Mouse (Mus musculus): ENCODE data around the gene Ccdc71. TPM values are rescaled to one million over a fixed set of nuclear protein-coding genes. Genes with fewer than 3 reads are reported as not detected.

The Ccdc71 gene
- polyA plus RNA-seq, 1 experiment from 2014 or later: 56.3 TPM

- Histone ChIP-seq H3K9ac (peak overlapping the region; percentile 97), H3K4me3 (peak overlapping the region; percentile 97), H3K9me3 (no peaks in the 10 kb centered on the region), H3K36me3 (peaks cover 81% of the 10 kb centered on the region), H3K27me3 (no peaks in the 10 kb centered on the region), H3K4me2 (peak overlapping the region; percentile 82), H3K4me1 (peaks cover 24% of the 10 kb centered on the region), H3K27ac (peak overlapping the region; percentile 12; the same call in 1 of the 2 replicates)
- 82% methylated on average over 16 of the region's 16 CpGs for WGBS
- ATAC-seq (ENCODE audit: insufficient number of reproducible peaks, low FRiP score, low TSS enrichment, low read depth): no peak
Measured at GRCm38 (mm10) chr9:108492043-108492750, 31.9 kb downstream of the Ccdc71 start.

- H3K9me3 ChIP-seq: no peaks in the 10 kb centered on the region
- H3K4me2 ChIP-seq: no peak overlapping the region
- no peak overlapping the region for H3K4me3 ChIP-seq
- H3K27me3 ChIP-seq: no peaks in the 10 kb centered on the region
- H3K4me1 ChIP-seq: peaks cover 24% of the 10 kb centered on the region
- no peak overlapping the region for H3K9ac ChIP-seq
- no peak for ATAC-seq (ENCODE audit: insufficient number of reproducible peaks, low FRiP score, low TSS enrichment, low read depth)
- H3K27ac ChIP-seq: no peak overlapping the region
- 94% methylated on average over 8 of the region's 8 CpGs for WGBS
- peaks cover 81% of the 10 kb centered on the region for H3K36me3 ChIP-seq
Measured at GRCm38 (mm10) chr9:108493246-108493645, 32.9 kb downstream of the Ccdc71 start.

GRCm38 (mm10) chr9:108494146-108494825, 34.0 kb downstream of the Ccdc71 start:
- H3K4me2 ChIP-seq: no peak overlapping the region
- no peak for ATAC-seq (ENCODE audit: insufficient number of reproducible peaks, low FRiP score, low TSS enrichment, low read depth)
- no peak overlapping the region for H3K27ac ChIP-seq
- H3K4me1 ChIP-seq: peaks cover 24% of the 10 kb centered on the region
- H3K4me3 ChIP-seq: no peak overlapping the region
- H3K36me3 ChIP-seq: peaks cover 81% of the 10 kb centered on the region
- H3K9me3 ChIP-seq: no peaks in the 10 kb centered on the region
- no peak overlapping the region for H3K9ac ChIP-seq
- no peaks in the 10 kb centered on the region for H3K27me3 ChIP-seq
- 93% methylated on average over 19 of the region's 19 CpGs for WGBS

GRCm38 (mm10) chr9:108494905-108495304, 34.6 kb downstream of the Ccdc71 start:
- Histone ChIP-seq H3K9me3 (no peaks in the 10 kb centered on the region), H3K9ac (no peak overlapping the region), H3K27ac (no peak overlapping the region), H3K4me3 (no peak overlapping the region), H3K27me3 (no peaks in the 10 kb centered on the region), H3K4me2 (no peak overlapping the region), H3K36me3 (peaks cover 81% of the 10 kb centered on the region), H3K4me1 (peaks cover 20% of the 10 kb centered on the region)
- ATAC-seq (ENCODE audit: insufficient number of reproducible peaks, low FRiP score, low TSS enrichment, low read depth): no peak
- WGBS: 85% methylated on average over 10 of the region's 10 CpGs

GRCm38 (mm10) chr9:108499231-108499630, 38.9 kb downstream of the Ccdc71 start:
- peaks cover 96% of the 10 kb centered on the region for H3K36me3 ChIP-seq
- H3K4me3 ChIP-seq: no peak overlapping the region
- H3K27me3 ChIP-seq: no peaks in the 10 kb centered on the region
- H3K27ac ChIP-seq: no peak overlapping the region
- H3K4me2 ChIP-seq: no peak overlapping the region
- no peak overlapping the region for H3K9ac ChIP-seq
- H3K4me1 ChIP-seq: no peaks in the 10 kb centered on the region
- H3K9me3 ChIP-seq: no peaks in the 10 kb centered on the region
- WGBS: 93% methylated on average over 7 of the region's 7 CpGs
- ATAC-seq (ENCODE audit: insufficient number of reproducible peaks, low FRiP score, low TSS enrichment, low read depth): no peak

- Histone ChIP-seq H3K4me3 (no peak overlapping the region), H3K4me1 (no peaks in the 10 kb centered on the region), H3K9ac (no peak overlapping the region), H3K4me2 (no peak overlapping the region), H3K27me3 (no peaks in the 10 kb centered on the region), H3K27ac (no peak overlapping the region), H3K9me3 (no peaks in the 10 kb centered on the region), H3K36me3 (peaks cover 89% of the 10 kb centered on the region)
- WGBS: 87% methylated on average over 15 of the region's 15 CpGs
- no peak for ATAC-seq (ENCODE audit: insufficient number of reproducible peaks, low FRiP score, low TSS enrichment, low read depth)
Measured at GRCm38 (mm10) chr9:108499943-108500342, 39.6 kb downstream of the Ccdc71 start.

GRCm38 (mm10) chr9:108506901-108507300, 46.6 kb downstream of the Ccdc71 start:
- no peak for ATAC-seq (ENCODE audit: insufficient number of reproducible peaks, low FRiP score, low TSS enrichment, low read depth)
- Histone ChIP-seq H3K4me3 (peak overlapping the region; percentile 75), H3K4me1 (peaks cover 17% of the 10 kb centered on the region), H3K9ac (no peak overlapping the region), H3K27me3 (no peaks in the 10 kb centered on the region), H3K27ac (peak overlapping the region; percentile 86), H3K9me3 (no peaks in the 10 kb centered on the region), H3K36me3 (peaks cover 46% of the 10 kb centered on the region), H3K4me2 (peak overlapping the region; percentile 59)
- 89% methylated on average over 7 of the region's 7 CpGs for WGBS

- Histone ChIP-seq H3K4me2 (peak within 1 kb of the TSS; percentile 59), H3K36me3 (peaks cover 46% of the 10 kb centered on the region), H3K4me3 (peak within 1 kb of the TSS; percentile 75), H3K9me3 (no peaks in the 10 kb centered on the region), H3K27me3 (no peaks in the 10 kb centered on the region), H3K4me1 (peaks cover 17% of the 10 kb centered on the region), H3K9ac (peak within 1 kb of the TSS; percentile 80), H3K27ac (peak within 1 kb of the TSS; percentile 86)
- peak; percentile 91 for ATAC-seq (ENCODE audit: insufficient number of reproducible peaks, low FRiP score, low TSS enrichment, low read depth)
- under 1% methylated on average over 37 of the region's 37 CpGs for WGBS
Measured at GRCm38 (mm10) chr9:108507619-108508434, 47.5 kb downstream of the Ccdc71 start, which contains the start of gene Qars. Gene Qars, plus strand, starts transcription at chr9:108507706.

- no peaks in the 10 kb centered on the region for H3K9me3 ChIP-seq
- ATAC-seq (ENCODE audit: insufficient number of reproducible peaks, low FRiP score, low TSS enrichment, low read depth): no peak
- H3K4me1 ChIP-seq: peaks cover 17% of the 10 kb centered on the region
- peak overlapping the region; percentile 80; the same call in 1 of the 2 replicates for H3K9ac ChIP-seq
- H3K27me3 ChIP-seq: no peaks in the 10 kb centered on the region
- H3K4me2 ChIP-seq: peak overlapping the region; percentile 59
- peak overlapping the region; percentile 75 for H3K4me3 ChIP-seq
- peaks cover 46% of the 10 kb centered on the region for H3K36me3 ChIP-seq
- 86% methylated on average over 7 of the region's 7 CpGs for WGBS
- H3K27ac ChIP-seq: no peak overlapping the region
Measured at GRCm38 (mm10) chr9:108508776-108509175, 48.4 kb downstream of the Ccdc71 start.

Data from limb, embryonic 15.5 days (tissue).